ENCODE assay signal across 8 mouse cellular contexts in genomic region chr8:83740976-83741741, GRCm38 (mm10). TPM values are rescaled to one million over a fixed set of nuclear protein-coding genes. Genes with fewer than 3 reads are reported as not detected.
DNase-seq lines count a peak whose midpoint lies in the region; ATAC-seq and TF ChIP-seq lines count a peak whose summit lies in the region.

Adgre5 (minus strand) TSS chr8:83741326.

- peak; percentile 34; the same call in 1 of the 2 replicates for ATAC-seq in hindbrain, embryonic 14.5 days (ENCODE audit: low FRiP score)
- peak; percentile 47 for ATAC-seq in midbrain, postnatal 0 days (ENCODE audit: low FRiP score)

- 0 out of 2 replicates have a peak, but pooled peaks have one; percentile 41 for TF ChIP-seq POLR2A in liver, adult 2 months (IDR thresholded peaks at IDR 0.05; ENCODE audit: extremely low read depth, insufficient read depth, low read length)
- no peak; the same call in 1 of the 2 replicates for TF ChIP-seq POLR2A in testis, adult 2 months (IDR thresholded peaks at IDR 0.05; ENCODE audit: control insufficient read depth, low read depth, low read length)

- peak within 1 kb of the TSS; percentile 97 for H3K27ac ChIP-seq in gastrocnemius, adult 2 months
- H3K27ac ChIP-seq in hindbrain, embryonic 14.5 days: no peak within 1 kb of the TSS
- peak within 1 kb of the TSS; percentile 83 for H3K27ac ChIP-seq in liver, adult 2 months (replicated peaks; ENCODE audit: insufficient read depth, low read depth, low read length)
- no peak within 1 kb of the TSS; the same call in 1 of the 2 replicates for H3K27ac ChIP-seq in midbrain, postnatal 0 days (ENCODE audit: low read depth, low read length)
- H3K27ac ChIP-seq in testis, adult 2 months (ENCODE audit: control insufficient read depth, insufficient read depth, low read depth, low read length): peak within 1 kb of the TSS; percentile 59

- no peaks in the 10 kb centered on the region for H3K4me1 ChIP-seq in hindbrain, embryonic 14.5 days (replicated peaks; ENCODE audit: control insufficient read depth, insufficient read depth, low read length)
- peaks cover 4% of the 10 kb centered on the region; the same call in 1 of the 2 replicates for H3K4me1 ChIP-seq in liver, adult 2 months (ENCODE audit: control insufficient read depth, insufficient read depth, low read length)
- no peaks in the 10 kb centered on the region for H3K4me1 ChIP-seq in midbrain, postnatal 0 days (ENCODE audit: insufficient read depth, low read length)
- peaks cover 23% of the 10 kb centered on the region for H3K4me1 ChIP-seq in testis, adult 2 months (ENCODE audit: control insufficient read depth, insufficient read depth, low read length)

- peak within 1 kb of the TSS; percentile 35 for H3K9ac ChIP-seq in hindbrain, embryonic 14.5 days
- peak within 1 kb of the TSS; percentile 87 for H3K9ac ChIP-seq in liver, adult 2 months (ENCODE audit: low read depth, low read length)
- peak within 1 kb of the TSS; percentile 42 for H3K9ac ChIP-seq in midbrain, postnatal 0 days (replicated peaks; ENCODE audit: low read length, poor library complexity, severe bottlenecking)

- peak; percentile 73 for DNase-seq in ES-CJ7 (ENCODE audit: low read depth, low spot score)
- peak; percentile 77 for DNase-seq in adrenal gland, postnatal 25 days
- DNase-seq in gastrocnemius, adult 2 months: peak; percentile 89
- DNase-seq in hindbrain, embryonic 14.5 days (ENCODE audit: low spot score): no peak
- DNase-seq in liver, adult 2 months (ENCODE audit: extremely low read depth, low read depth, low spot score): no peak
- DNase-seq in midbrain, postnatal 0 days (ENCODE audit: low spot score): no peak
- DNase-seq in layer of hippocampus, adult 9-10 months (ENCODE audit: low spot score): no peak

- TF ChIP-seq CTCF in gastrocnemius, adult 2 months (IDR thresholded peaks at IDR 0.05): no peak; the same call in 1 of the 2 replicates
- TF ChIP-seq CTCF in liver, adult 2 months (IDR thresholded peaks at IDR 0.05; ENCODE audit: low read depth, low read length): no peak
- TF ChIP-seq CTCF in midbrain, postnatal 0 days (IDR thresholded peaks at IDR 0.05): no peak
- TF ChIP-seq CTCF in testis, adult 2 months (IDR thresholded peaks at IDR 0.05; ENCODE audit: control insufficient read depth, insufficient read depth, insufficient replicate concordance, low read depth, low read length): no peak

- intact Hi-C loops in gastrocnemius, adult 2 months (cut with DNase I): loop anchor here (5.0 kb wide), 1 partner anchor 44 kb away; the partner anchor contains the start of gene Pkn1

- H3K4me3 ChIP-seq in gastrocnemius, adult 2 months: peak within 1 kb of the TSS; percentile 87
- peak within 1 kb of the TSS; percentile 39 for H3K4me3 ChIP-seq in hindbrain, embryonic 14.5 days (replicated peaks; ENCODE audit: low read length)
- peak within 1 kb of the TSS; percentile 94 for H3K4me3 ChIP-seq in liver, adult 2 months (ENCODE audit: insufficient read depth, low read depth, low read length)
- H3K4me3 ChIP-seq in midbrain, postnatal 0 days (ENCODE audit: low read depth, low read length): peak within 1 kb of the TSS; percentile 43
- H3K4me3 ChIP-seq in testis, adult 2 months (ENCODE audit: control insufficient read depth, low read depth, low read length): peak within 1 kb of the TSS; percentile 87

- H3K27me3 ChIP-seq in hindbrain, embryonic 14.5 days (ENCODE audit: control insufficient read depth, insufficient read depth, low read length): peaks cover 22% of the 10 kb centered on the region
- H3K27me3 ChIP-seq in liver, adult 2 months (ENCODE audit: control insufficient read depth, insufficient read depth, low read length): no peaks in the 10 kb centered on the region
- H3K27me3 ChIP-seq in midbrain, postnatal 0 days (ENCODE audit: insufficient read depth, low read length): peaks cover 20% of the 10 kb centered on the region
- no peaks in the 10 kb centered on the region for H3K27me3 ChIP-seq in testis, adult 2 months (ENCODE audit: control insufficient read depth, insufficient read depth, low read length)

- peak within 1 kb of the TSS; percentile 87 for H3K4me2 ChIP-seq in hindbrain, embryonic 14.5 days (replicated peaks)
- H3K4me2 ChIP-seq in midbrain, postnatal 0 days (ENCODE audit: low read depth, low read length, poor library complexity, severe bottlenecking): peak within 1 kb of the TSS; percentile 93

- no peaks in the 10 kb centered on the region for H3K36me3 ChIP-seq in hindbrain, embryonic 14.5 days (replicated peaks; ENCODE audit: control insufficient read depth, insufficient read depth)
- no peaks in the 10 kb centered on the region for H3K36me3 ChIP-seq in liver, adult 2 months (ENCODE audit: control insufficient read depth, insufficient read depth, low read length)
- no peaks in the 10 kb centered on the region for H3K36me3 ChIP-seq in midbrain, postnatal 0 days (ENCODE audit: insufficient read depth, low read length)
- H3K36me3 ChIP-seq in testis, adult 2 months (ENCODE audit: control insufficient read depth, insufficient read depth, low read length): no peaks in the 10 kb centered on the region

- 1% methylated on average over 43 of the region's 56 CpGs for WGBS in hindbrain, embryonic 14.5 days
- WGBS in liver, adult 2 months: 2% methylated on average over 56 of the region's 56 CpGs
- 1% methylated on average over 40 of the region's 56 CpGs for WGBS in midbrain, postnatal 0 days

- no peaks in the 10 kb centered on the region for H3K9me3 ChIP-seq in hindbrain, embryonic 14.5 days (ENCODE audit: control insufficient read depth, low read length)
- H3K9me3 ChIP-seq in midbrain, postnatal 0 days (ENCODE audit: low read length): no peaks in the 10 kb centered on the region

- H3K79me2 ChIP-seq in liver, adult 2 months (ENCODE audit: control insufficient read depth, insufficient read depth, low read length): 0 out of 2 replicates have a peak, but pooled peaks cover 2% of the 10 kb centered on the region

RNA-seq across cellular contexts. Expression of gene Adgre5, which starts in this region (rescaled TPM):
- 28.7 and 40.6 TPM in 2 replicates for total RNA-seq in adrenal gland, postnatal 25 days (2021)
- 10 to 100 TPM; 16.3 to 27.7 TPM for total RNA-seq in gastrocnemius, adult 2 months (2021)
- 13.5 and 13.7 TPM in 2 replicates for polyA plus RNA-seq in hindbrain, embryonic 14.5 days (2014; fragmentation: Nextera tagmentation; extraction: Ambion mirVana)
- total RNA-seq in liver, adult 2 months (2014; rRNA removed): 20.8 and 21.2 TPM in 2 replicates
- polyA plus RNA-seq in liver, adult 2 months (2012; rRNA removed): 9.7 and 17.9 TPM in 2 replicates
- total RNA-seq in midbrain, postnatal 0 days (2014; rRNA removed): 10.4 and 24.3 TPM in 2 replicates
- polyA plus RNA-seq in midbrain, postnatal 0 days (2015; fragmentation: Nextera tagmentation; extraction: Ambion mirVana): 7.7 and 8.3 TPM in 2 replicates
- 6.1 and 13.1 TPM in 2 replicates for polyA plus RNA-seq in testis, adult 2 months (2012; rRNA removed)

Comparison
In these comparisons a context has a peak if more than half of its experiments do, and no peak if none do; other contexts are left out.
1. DNase-seq: peak in ES-CJ7 (single experiment), adrenal gland, postnatal 25 days (single experiment) and gastrocnemius, adult 2 months (single experiment); none in hindbrain, embryonic 14.5 days (single experiment), liver, adult 2 months (single experiment), midbrain, postnatal 0 days (single experiment) and layer of hippocampus, adult 9-10 months (single experiment).
2. H3K27ac ChIP-seq: peak in gastrocnemius, adult 2 months (single experiment), liver, adult 2 months (single experiment) and testis, adult 2 months (single experiment); none in hindbrain, embryonic 14.5 days (single experiment) and midbrain, postnatal 0 days (single experiment).
3. H3K4me3 ChIP-seq: peak in every context shown above with its lines; median percentile 94 in liver, adult 2 months; 87 in gastrocnemius, adult 2 months; 87 in testis, adult 2 months; 43 in midbrain, postnatal 0 days; 39 in hindbrain, embryonic 14.5 days.
4. H3K9ac ChIP-seq: peak in every context shown above with its lines; median percentile 87 in liver, adult 2 months; 42 in midbrain, postnatal 0 days; 35 in hindbrain, embryonic 14.5 days.